Mouse (Mus musculus) brown adipose tissue, adult 24 weeks (tissue): ENCODE measurements around the gene Nck2. TPM values are rescaled to one million over a fixed set of nuclear protein-coding genes. Genes with fewer than 3 reads are reported as not detected.

ENCODE experiments used
- H3K27ac ChIP-seq: fragments of 200-500 bp; replicated peaks from 2 replicates; pipeline ENCODE4 v1.5.1; 2012; ENCODE audit warnings: low read depth, mild to moderate bottlenecking, low read length
- H3K4me1 ChIP-seq: fragments of 200-500 bp; 2 replicates; pipeline ENCODE4 v1.6.1; 2012; ENCODE audit warnings: low read length, mixed read lengths; ENCODE audit not compliant: control insufficient read depth, insufficient read depth, insufficient read length
- H3K4me3 ChIP-seq: fragments of 200-500 bp; 2 replicates; pipeline ENCODE4 v1.5.1; 2012; ENCODE audit warnings: low read depth, mild to moderate bottlenecking, low read length, moderate library complexity; ENCODE audit not compliant: insufficient read depth
- polyA plus RNA-seq: library from polyadenylated mRNA; stranded (reverse); fragments of >200 nt; gene quantifications from 2 replicates; pipeline ENCODE4 v1.2.4, GENCODE M21; 2012; ENCODE audit not compliant: missing spikeins, insufficient read depth, insufficient read length

The Nck2 gene
- 4.6 and 4.7 TPM in 2 replicates for polyA plus RNA-seq

GRCm38 (mm10) chr1:43444531-43444930 is at the start of gene Nck2:
TSS of gene Nck2 (plus strand) at chr1:43444579.
- peaks cover 10% of the 10 kb centered on the region for H3K4me1 ChIP-seq
- peak within 1 kb of the TSS; percentile 94 for H3K4me3 ChIP-seq
- H3K27ac ChIP-seq, result peak within 1 kb of the TSS; percentile 77

DNA sequence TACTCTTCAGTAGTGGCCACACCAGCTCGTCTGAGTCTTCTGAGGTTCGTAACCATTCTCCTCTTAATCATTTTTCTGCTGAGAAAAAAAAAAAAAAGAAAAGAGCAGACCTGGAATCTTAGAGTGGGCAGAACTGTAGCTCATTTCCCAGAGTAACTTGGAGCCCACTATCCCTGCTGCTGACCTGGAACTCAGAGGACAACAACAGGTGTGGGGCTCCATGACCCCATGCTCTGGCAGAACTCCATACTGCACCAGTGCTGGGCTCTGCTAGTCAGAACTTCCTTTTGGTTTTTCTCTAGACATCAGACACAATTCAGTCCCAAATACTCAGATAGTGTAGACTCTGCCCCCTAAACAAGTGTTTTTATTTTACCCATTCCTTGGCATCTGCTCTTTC is 49.3 kb upstream of the Nck2 start:
- H3K27ac ChIP-seq, result no peak overlapping the region
- no peaks in the 10 kb centered on the region for H3K4me1 ChIP-seq
- H3K4me3 ChIP-seq, result no peak overlapping the region

GRCm38 (mm10) chr1:43395799-43396198 is 48.6 kb upstream of the Nck2 start:
- Histone ChIP-seq H3K4me3 (no peak overlapping the region), H3K27ac (no peak overlapping the region), H3K4me1 (no peaks in the 10 kb centered on the region)

DNA sequence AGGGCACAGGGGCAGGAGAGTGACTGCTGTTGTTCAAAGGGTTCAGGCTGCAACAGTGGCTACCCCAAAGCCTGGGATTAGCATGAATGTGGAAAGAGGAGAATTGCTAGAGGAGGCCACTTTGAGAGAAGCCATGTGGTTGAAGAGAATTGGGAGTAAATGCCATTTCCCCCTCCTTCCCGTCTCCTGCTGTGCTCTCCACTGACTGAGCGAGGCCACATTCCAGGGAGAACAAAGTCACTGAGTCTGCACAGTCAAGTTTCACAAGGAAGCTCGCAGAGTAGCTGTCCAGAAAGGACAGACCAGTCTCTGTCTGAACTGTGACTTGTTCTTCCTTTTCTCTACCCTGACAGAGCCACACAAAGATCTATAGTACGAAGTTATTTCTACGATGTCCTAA is 47.9 kb upstream of the Nck2 start:
- no peaks in the 10 kb centered on the region for H3K4me1 ChIP-seq
- H3K4me3 ChIP-seq, result no peak overlapping the region
- no peak overlapping the region for H3K27ac ChIP-seq

DNA sequence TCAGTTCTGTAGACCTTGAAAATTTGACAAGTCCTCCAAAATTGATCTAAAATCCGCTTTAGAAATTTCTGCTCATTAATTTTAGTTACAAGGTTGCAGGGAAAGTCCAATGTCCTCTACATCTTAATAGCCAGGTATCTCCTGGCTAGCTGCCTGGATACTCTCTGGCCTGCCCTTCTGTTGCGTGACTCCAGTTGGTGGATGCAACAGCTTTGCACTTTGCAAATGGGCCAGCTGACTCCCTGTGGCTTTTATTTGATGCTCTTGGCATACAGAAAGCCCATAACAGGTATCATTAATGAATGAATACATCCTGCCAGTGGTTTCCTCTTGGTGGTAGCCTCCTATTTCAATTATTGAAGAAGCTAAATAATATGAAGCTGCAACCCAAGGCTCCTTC is 47.3 kb upstream of the Nck2 start:
- Histone ChIP-seq H3K27ac (no peak overlapping the region), H3K4me1 (no peaks in the 10 kb centered on the region), H3K4me3 (no peak overlapping the region)

DNA sequence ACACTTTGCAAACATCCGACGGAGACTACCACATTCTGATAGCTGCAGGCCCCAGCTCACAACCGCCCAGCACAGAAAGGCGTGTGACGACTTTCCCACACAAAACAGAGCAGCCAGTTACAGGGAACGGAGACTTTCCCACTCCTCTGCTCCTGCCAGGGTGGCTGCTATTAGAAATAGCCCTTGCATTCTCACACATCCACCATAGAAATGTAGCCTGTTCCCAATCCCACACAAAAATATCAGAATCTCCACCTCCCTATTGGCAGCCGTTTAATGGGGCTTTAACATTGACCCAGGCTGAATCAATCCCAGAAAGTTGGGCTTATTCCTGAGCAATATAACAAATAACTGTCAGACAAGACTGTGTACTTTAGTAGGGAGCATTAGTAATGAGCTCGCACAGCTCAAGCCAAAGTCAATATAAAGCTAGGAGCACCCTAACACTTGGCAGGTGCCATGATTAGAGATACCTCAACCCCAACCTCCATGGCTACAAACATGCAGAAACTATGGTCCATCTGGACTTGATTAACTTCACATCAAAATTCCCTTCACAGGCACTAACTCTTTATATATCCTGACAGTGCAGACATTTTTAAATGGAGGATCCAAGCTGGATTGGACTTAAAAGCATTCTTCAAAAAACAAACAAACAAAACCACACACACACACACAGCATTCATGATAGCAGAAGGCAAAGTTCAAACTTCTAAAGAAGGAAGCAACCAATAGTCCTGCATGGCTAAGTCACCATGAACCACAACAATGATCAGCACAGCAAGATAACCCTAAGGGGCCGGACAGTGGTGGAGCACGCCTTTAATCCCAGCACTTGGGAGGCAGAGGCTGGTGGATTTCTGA is 45.4 kb upstream of the Nck2 start:
- H3K4me3 ChIP-seq, result no peak overlapping the region
- H3K4me1 ChIP-seq, result no peaks in the 10 kb centered on the region
- no peak overlapping the region for H3K27ac ChIP-seq

- H3K27ac ChIP-seq, result no peak overlapping the region
- no peak overlapping the region for H3K4me3 ChIP-seq
- H3K4me1 ChIP-seq, result no peaks in the 10 kb centered on the region
Observed at GRCm38 (mm10) chr1:43399602-43400216, 44.7 kb upstream of the Nck2 start.

DNA sequence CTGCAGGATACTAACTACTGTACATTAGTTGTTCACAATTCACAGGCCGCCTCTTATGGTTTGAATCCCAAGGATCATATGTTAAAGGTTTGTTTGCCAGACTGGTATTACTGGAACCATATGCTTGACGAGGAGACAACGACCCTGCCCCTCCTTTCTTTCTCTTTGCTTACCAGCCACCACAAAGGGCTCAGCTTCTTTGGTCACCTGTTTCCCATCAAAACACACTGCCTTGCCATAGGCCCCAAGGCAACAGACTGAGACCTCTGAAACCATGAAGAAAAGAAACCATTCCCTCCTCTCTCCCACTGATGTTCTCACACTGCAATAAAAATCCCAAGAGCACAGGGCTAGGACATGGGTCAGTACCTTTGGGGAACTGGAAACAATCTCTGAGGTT is 43.7 kb upstream of the Nck2 start:
- Histone ChIP-seq H3K4me1 (no peaks in the 10 kb centered on the region), H3K27ac (no peak overlapping the region), H3K4me3 (no peak overlapping the region)

- Histone ChIP-seq H3K4me1 (no peaks in the 10 kb centered on the region), H3K27ac (no peak overlapping the region), H3K4me3 (no peak overlapping the region)
Observed at GRCm38 (mm10) chr1:43403341-43403740, 41.0 kb upstream of the Nck2 start.

DNA sequence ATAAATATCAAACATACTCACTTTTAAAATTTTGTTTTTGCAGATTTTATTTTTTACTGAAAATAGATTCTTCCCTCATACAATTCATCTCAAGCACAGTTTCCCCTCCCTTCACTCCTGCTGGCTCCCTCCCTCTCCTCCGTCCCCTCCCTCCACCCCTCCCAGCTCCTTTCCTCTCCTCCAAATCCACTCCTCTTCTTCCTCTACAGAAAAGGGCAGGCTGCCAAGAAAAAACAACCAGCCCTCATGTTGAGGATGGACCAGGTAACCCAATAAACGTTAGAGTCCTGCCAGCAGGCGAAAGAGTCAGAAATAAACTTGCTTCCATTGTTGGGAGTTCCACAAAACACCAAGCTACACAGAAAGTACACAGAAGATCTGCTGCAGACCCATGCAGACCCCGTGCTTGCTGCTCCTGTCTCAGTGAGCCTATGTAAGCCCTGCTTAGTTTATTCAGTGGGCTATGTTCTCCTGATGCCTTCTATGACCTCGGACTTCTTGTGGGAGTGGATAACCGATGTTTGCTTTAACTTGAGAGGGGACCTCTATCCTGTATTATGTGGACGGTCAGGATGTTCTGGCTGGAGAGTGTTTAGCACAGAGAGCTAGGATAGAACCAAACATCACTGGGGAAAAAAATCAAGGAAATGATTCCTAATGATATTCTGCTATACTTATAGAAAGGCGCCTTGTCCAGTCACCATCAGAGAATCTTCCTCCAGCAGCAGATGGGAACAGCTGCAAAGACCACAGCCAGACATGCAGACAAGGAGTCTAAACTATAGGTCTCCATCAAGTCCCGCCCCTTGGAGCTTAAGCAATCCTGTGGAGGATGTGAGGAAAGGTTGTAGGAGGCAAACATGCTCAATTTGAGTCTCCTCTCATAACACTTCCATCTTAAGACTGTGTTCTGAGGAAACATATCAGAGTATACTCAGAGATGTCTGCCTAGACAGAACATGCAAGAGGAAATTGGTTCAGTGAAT is 39.4 kb upstream of the Nck2 start:
- Histone ChIP-seq H3K27ac (no peak overlapping the region), H3K4me3 (no peak overlapping the region), H3K4me1 (no peaks in the 10 kb centered on the region)

DNA sequence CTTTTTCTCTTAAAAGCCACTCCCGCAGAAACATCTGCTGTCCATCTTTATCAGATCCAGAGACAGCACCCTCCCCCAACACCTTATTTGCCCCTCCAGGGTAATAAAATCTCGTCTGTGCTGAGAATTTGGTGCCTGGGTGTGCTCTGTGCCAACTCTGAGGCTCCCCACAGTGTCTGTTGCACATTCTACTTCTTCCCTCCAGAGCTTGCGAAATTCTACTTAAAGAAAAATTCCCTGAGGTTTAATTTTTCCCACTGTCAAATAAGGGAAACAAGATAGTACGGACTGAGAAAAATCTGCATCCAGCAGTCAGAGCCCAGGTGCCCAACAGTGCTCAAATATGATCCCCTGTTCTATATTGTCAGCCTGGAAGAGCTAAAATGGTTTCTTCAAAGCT is 35.4 kb upstream of the Nck2 start:
- Histone ChIP-seq H3K4me3 (no peak overlapping the region), H3K27ac (no peak overlapping the region), H3K4me1 (peaks cover 9% of the 10 kb centered on the region; the same call in 1 of the 2 replicates)

DNA sequence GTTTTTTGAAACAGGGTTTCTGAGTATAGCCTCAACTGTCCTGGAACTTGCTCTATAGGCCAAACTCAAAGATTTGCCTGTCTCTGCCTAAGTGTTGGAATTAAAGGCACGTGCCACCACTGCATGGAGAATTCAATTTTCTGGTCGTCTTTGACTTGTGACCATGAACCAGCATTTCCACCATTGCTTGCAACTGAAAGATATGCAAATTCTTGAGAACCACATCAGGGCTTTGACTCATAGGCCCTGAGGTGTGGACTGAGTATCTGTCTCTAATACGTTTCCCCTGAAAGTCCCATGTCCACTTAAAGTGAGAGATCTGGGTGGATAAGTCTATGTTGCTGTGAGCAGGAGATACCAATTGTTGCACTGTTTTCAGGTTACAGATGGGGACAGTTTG is 31.6 kb upstream of the Nck2 start:
- Histone ChIP-seq H3K4me1 (peaks cover 16% of the 10 kb centered on the region; the same call in 1 of the 2 replicates), H3K4me3 (no peak overlapping the region), H3K27ac (peak overlapping the region; percentile 72)

GRCm38 (mm10) chr1:43413298-43413697 is 31.1 kb upstream of the Nck2 start:
- Histone ChIP-seq H3K27ac (peak overlapping the region; percentile 72), H3K4me3 (no peak overlapping the region), H3K4me1 (peaks cover 16% of the 10 kb centered on the region; the same call in 1 of the 2 replicates)

DNA sequence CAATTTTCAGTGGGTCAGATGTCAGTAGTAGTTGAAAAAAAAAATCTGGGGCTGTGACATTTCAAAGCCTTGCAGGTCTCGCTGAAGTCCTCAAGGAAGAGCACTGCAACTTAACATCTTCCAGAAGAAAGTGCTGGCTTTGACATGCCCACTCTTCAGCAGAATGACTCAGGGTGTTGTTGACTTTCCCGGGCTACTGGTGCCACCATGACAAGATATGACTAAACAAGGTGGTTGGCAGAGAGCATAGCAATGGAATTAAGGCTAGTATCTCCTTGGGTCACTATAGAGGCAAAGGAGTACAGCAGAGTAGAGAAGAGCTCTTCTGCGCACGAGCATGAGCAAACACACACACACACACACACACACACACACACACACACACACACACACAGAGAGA is 30.6 kb upstream of the Nck2 start:
- H3K4me3 ChIP-seq, result no peak overlapping the region
- H3K27ac ChIP-seq, result peak overlapping the region; percentile 44
- peaks cover 16% of the 10 kb centered on the region; the same call in 1 of the 2 replicates for H3K4me1 ChIP-seq

DNA sequence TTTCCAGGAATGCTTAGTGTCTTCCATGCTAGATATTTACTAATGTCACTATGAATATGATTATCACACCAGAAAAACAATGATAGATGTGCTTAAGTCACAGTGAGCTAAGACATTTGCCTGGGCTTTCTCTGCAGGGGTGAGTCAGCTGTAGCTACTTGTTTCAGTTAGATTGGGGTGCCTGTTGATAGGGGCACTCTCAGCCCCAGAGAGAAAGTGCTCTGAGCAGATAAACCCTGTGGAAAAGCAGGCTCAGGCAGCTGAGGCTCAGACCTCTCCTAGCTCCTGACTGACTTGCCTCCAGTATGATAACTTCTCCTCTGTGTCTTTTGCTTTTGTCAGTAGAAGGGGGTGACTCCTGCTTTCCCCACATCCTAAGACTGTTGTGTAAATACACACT is 30.2 kb upstream of the Nck2 start:
- Histone ChIP-seq H3K4me1 (peaks cover 16% of the 10 kb centered on the region; the same call in 1 of the 2 replicates), H3K27ac (no peak overlapping the region), H3K4me3 (no peak overlapping the region)
